Mouse (Mus musculus): ENCODE results near the gene Ntmt1.

Gene Ntmt1

DNA sequence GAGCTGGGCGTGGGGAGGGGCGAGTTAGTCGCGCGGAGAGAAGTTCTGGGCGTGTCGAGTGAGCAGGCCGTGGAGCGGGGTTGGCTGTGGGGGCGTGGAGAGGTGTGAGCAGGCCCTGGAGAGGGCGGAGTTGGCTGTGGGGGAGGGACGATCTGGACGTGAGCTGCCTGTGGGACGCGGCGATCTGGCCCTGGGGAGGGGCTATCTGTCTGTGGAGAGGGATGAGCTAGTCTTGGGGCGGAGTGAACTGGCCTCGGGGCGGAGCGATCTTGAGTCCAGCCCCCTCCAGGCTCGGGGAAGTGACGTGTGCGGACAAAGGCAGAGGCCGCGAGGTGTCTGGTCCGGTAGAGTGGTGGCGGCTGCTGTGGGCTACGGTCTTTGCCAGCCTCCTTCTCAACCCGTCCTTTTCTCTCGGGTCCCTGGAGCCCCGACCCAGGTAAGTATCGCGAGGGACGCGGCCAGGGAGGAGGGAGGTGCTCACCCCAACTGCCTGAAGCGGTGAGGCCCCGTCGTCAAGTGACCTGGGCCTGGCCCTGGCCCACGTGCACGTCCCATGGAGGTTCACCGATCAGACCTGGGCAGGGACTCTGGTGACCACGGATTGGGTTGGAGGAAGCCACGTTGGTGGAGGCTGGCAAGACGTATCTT lies at the start of gene Ntmt1:
Gene Ntmt1 (plus strand): TSS at position 179 of the 648 bp plus-strand sequence.
- peak; percentile 100 for DNase-seq (ENCODE audit: low spot score)

DNA sequence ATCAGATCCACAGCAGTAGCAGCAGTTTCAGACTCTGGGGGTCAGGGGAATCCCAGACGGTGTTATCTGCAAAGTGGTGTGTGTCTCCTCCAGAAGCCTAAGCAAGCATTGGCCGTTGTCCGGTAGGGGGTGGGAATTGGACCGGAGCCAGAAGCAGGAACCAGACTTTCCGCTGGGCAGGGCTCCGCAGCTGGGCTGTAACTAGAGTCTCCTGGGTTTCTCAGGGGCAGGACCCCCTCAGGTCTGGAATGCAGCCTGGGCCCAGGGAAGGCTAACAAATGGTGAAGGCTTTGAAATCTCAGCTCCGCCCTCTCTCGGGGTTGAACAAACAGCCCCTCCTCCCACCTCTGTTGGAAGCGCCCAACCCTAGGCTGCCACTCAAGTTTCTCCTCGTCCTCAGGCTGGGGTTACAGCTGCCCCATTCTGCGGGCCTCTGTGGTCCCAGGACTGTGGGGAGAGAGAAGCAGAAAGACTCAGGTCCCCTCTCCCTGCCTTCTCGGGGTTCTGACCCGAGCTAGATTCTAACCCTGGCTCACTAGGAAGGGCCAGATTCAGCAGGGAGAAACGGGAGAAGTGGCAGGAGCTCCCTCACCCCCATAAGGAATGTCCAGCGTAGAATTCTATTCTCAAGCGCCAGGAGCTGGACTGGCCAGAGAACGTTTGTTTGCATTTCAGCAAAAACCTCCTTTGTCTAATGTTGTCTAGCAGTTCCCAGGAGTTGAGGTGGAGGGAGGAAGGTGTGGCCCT lies 49.1 kb upstream of the Ntmt1 start:
- DNase-seq (ENCODE audit: low spot score) = peak; percentile 91

DNA sequence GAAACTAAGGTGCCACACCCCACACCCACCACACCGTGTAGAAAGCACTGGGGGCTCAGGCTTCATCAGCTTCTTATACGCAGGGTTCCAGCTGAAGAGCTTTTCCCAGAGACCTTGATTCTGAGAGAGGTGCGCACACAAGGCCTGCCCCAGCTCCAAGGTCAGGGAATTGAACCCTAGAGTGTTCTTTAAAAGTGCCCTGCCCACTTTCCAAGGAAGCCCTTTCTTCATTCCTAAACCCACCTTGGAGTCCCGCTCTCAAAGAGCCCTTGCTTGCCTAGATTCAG lies 48.6 kb upstream of the Ntmt1 start:
- DNase-seq (ENCODE audit: low spot score) = no peak

DNA sequence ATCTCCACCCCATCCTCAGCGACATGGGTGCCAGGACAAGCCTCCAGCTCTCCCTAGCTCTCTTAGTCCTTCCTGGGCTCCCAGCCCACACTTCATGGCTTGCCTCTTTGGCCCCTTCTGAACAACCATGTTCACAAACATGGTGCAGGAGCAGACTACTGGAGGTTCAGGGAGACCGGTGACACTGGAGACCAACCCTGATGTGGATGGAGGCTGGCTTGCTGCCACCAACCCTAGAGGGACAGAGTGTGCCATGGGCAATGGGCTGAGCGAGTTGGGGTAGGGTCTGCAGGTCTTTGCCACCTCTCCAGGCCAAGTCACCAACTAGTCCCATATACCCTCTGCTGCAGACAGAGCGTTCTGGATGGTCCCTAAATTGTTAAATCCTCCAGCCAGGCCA lies 48.2 kb upstream of the Ntmt1 start:
- DNase-seq (ENCODE audit: low spot score) = no peak

DNA sequence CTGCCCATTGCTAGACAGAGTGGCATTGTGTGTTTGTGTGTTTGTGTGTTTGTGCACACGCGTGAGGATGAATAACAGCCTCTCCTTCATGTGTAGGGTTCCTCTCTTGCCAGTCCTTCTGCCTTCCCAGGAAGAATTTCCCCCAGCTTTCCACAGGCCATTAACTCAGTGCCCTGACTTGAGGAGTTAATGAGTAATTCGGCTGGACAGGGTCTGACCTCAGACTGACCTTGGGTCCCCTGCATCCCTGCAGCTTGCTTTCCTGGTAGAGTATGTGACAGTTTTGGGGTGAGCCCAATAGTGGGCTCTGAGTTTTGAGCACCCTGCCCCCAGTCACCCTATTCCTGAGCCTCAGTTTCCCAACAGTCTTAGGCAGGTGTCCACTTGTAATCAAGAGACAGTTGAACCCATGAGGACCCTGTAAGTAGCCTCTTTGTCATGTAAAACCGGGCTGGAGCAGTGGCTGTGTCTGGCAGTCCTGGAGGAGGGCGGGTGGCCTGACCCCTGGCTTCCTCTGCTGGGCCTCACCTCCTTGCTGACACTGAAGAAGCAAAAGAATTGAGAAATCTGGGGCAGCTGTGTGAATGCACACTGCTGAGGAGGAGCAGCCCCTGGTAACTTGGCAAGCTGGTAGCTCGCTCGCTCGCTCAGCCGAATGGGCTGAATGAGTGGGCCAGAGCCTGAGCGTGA lies 47.6 kb upstream of the Ntmt1 start:
- DNase-seq (ENCODE audit: low spot score) = no peak

DNA sequence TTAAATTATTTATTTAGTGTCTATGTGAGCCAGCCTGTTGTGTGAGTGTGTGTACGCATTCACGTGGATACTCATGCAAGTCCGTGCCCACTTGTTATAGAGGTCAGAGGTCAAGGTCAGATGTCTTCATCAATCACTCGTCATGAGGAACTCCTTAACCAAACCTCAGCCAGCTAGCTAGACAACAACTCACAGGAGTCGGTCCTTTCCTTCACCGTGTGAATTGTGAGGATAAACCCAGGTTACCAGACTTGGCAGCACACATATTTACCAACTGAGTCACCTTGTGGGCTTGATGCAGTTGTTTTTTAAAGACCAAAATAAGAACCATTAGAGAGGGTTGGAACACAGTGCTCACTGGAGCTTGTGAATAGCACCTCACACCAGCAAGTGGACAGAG lies 46.9 kb upstream of the Ntmt1 start:
- DNase-seq (ENCODE audit: low spot score) = no peak

DNA sequence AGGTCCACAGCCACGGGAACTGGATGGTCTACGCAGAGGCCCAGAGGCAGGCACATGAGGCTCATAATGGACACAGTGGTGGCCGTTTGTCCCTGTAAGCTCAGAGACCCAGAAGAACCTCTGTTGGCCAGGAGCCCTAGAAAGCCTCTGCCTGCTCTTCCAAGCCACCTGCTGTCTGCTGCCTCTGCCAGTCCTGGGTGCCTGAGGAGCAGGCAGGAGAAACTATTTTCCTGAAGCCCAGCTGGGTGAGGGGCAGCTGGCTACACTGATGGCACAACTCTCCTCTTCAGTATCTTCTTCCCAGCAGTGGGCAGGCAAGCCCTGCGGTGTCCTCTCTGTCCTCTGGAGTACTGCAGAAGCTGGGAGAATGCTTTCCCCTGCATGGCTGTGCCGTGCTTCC lies 41.2 kb upstream of the Ntmt1 start:
- no peak for DNase-seq (ENCODE audit: low spot score)

DNA sequence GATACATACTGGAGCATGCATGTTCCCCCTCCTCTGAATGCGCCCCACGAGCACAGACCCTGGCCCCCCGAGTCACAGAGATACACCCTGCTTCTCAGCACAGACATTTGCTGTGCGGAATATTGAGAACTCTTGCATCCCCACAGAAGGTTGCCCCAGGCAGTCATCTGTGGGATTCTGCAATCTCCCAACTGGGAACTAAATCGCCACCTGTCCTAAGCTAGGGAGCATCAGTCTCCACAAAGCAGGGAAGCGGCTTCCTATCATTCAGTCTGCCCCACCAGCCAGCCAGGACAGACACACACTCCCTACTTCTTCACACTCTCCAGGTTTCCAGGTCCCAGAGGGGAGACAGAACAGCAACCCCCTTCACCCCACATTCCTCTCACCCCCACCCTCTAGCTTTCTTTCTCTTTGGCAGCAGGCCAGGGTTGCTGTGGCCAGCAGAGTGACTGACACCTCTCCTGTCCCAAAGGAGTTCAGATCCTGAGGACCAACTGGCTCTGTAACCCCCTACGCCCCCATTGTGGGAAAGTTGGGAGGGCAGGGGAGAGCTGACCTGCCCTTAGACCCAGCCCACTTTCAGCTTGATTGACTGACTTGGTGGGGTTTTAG lies 39.9 kb upstream of the Ntmt1 start:
- no peak for DNase-seq (ENCODE audit: low spot score)

DNA sequence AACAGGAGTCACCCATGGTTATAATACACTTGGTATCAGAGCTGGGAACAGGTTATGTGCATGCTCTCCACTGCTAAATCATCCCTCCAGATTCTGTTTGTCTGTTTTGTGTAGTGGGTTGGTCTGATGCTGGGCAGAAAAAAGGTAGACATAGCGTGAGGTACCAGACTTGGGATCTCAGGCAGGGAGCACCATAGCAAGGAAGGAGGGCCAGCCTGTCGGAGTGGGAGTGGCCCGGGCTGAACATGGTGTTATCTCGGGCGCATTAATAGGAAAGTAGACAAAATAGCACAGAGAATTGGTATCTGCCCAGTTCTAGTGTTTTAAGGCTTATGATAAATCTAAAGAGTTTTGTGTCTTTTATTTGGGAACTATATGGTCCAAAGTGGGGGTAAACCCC lies 39.1 kb upstream of the Ntmt1 start:
- DNase-seq (ENCODE audit: low spot score) = no peak

DNA sequence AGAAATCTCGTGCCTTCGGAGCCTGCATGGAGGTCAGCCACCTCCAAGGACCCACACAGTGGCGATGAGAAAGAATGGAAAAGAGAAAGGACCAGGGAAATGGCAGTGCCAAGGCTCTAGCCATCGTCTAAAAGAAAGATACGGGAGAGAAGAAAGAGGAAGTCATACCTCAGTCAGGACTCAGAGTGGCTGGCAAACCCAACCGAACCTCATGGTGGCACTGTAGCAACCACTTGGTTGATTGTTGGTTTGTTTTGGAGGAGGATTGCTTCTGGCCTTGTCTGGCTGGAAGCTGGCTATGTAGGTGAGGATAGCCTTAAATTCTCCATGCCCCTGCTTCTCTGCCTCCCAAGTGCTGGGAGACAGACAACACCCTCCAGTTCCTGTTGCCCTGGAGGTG lies 38.4 kb upstream of the Ntmt1 start:
- no peak for DNase-seq (ENCODE audit: low spot score)

DNA sequence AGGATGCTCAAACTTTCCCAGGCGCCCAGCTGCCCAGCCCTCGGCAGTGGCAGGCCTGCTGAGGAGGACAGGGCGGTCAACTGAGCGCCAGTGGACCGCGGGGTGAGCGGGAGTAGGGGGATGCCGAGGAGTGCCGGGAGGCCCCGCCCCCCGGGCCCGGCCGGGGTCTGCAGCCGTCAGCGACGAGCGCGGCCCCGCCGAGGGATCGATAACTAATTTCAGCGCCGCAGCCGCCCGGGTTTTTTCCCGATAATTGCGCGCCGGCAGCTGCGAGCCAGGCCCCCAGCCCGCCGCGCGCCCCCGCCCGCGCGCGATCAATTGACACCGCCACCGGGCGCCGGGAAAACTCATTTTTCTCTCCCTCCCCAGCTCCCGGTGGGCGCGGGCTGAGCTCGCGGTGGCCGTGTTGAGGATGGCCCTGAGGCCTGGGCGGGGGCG lies 36.2 kb upstream of the Ntmt1 start:
- no peak for DNase-seq (ENCODE audit: low spot score)

DNA sequence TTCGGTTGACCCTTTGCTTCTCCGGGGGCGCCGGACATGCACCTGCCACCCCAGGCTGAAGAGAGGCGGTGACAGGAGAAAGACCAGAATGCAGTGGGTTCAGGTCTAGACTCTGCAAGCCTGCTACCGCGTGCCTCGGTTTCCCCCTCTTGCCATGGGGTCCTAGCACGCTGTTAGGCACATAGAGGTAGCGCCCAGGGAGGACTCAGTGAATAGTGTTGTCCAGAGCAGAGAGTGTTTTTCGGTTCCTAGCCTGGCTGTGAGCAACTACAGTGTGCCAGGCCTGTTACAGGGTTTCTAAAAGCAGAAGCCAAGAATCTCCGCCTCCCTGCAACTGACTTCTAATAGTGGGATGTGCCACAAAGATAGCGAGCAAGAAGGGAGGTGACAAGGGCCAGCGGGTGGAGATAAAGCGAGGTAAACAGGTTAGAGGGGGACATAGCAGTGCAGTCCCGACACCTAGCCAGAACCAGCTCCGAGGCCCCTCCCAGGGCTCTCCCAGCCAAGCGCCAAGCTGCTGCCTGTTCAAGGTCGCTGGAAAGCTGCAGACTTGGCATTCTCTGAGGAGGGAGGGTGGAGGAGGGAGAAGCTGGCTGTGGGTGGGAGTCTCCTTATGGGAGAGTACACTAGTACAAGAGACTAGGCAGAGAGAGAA lies 35.7 kb upstream of the Ntmt1 start:
- peak; percentile 57 for DNase-seq (ENCODE audit: low spot score)

DNA sequence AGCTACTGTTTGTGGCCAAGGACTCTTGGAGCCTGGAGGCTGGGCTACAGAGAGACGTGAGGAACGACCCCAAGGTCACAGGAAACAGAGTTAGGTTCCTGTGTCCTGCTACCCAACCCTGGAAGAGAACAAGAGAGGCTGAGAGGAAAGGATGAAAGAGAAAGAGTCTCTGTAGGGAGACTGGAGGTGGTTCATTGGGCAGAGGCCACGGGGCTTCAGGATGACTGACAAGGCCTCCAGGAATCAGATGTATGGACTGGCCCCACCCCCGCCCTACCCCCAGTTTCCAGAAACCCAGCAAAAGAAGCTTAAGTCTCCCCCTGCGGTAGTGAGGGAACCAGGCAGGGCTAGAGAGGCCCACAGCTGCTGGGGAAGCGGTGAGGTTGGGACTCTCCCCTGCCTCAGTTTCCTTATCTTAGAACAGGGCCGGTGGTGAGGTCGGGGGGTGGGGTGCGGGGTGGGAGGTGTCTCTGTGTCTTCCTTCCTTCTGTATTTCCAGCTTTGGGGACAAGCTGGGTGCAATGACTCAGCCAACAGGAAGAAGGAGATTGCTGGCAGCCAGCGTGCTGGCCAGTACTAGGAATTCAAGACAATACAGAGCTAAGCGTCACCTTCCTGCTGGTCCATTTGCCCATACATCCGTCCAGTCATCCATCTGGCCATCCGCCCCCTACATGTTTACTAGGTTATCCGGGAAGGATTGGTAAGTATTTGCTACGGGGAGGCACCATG lies 34.9 kb upstream of the Ntmt1 start:
- peak; percentile 71 for DNase-seq (ENCODE audit: low spot score)

DNA sequence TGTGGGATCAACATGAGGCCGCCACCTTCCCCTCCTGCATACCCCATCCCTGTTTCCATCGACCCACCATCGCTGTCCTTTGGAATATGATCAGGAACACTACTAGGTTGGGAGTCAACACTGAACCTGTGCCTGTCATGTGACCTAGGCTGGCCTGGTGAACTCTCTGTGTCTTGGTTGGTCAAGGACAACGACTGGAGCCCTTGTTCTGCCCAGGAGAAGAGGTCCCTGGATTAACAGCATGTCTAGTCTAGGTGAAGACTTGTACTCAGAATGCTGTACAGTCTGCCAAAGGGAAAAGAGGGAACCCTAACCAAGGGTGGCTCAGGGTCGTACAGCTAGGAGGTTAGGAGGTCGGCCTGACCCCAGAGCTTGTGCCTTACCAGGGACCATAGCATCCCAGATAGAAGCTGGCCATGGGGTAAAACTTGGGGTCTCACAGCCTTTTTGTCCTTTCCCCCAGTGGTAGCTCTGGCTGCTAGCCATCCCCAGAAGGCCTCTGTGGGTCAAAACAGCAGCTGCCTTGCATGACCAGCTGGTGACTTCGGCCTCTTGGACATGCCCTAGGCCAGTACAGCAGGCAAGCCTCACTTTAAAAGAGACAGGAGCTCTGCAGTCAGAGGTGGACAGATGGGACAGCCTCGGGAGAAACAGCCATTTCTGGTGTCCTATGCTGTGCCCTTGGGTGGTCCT lies 34.2 kb upstream of the Ntmt1 start:
- no peak for DNase-seq (ENCODE audit: low spot score)

DNA sequence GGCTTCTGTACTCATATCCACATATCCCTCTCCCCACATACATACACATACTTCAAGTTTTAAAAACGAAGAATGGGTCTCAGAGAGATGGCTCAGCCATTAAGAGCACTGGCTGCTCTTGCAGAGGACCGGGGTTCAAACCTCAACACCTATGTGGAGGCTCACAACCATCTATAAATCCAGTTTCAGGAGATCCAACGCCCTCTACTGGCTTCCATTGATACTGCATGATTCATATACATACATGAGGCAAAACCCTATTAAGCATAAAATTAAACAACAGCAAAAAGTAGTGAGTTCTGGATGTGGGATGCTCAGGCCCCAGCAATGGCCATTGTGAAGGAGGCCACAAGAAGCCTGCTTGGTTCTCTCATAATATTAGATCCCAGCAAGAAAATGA lies 31.7 kb upstream of the Ntmt1 start:
- DNase-seq (ENCODE audit: low spot score) = no peak

DNA sequence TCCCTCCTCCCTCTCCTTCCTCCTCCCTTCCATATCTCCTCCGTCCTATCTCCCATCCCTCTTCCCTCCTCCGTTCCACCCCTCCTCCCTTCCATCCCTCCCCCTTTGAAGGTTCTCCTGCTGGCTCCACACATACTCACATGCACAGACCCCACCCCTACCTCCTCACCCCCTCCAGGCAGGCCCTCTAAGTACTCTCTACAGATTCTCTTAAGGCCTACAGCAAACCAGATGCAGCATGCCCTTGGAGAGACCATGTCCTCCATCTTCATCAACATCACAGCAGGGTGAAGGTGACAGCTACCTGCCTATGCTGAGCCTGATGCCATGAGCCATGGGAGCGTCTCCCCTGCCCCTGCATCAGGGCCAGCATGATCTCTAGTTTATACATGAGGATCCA lies 30.4 kb upstream of the Ntmt1 start:
- no peak for DNase-seq (ENCODE audit: low spot score)

DNA sequence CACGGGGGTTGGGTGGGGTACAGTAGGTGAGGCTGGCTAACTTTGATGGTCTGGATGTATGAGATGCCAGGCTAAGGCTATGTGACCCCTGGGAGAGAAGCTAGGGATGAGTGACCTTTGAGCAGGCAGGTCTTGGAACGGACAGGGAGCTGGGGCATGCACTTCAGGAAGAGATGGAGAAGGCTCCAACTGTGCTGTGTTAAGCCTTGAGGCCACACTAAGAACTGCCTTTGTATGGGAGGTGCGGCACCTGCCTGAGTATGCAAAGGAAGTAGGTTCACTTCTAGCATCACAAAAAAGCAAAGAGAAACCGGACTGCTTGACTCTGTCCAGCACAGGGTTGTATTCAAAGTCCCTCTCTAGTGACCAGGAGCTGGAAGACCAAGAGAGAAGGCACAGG lies 29.4 kb upstream of the Ntmt1 start:
- no peak for DNase-seq (ENCODE audit: low spot score)

DNA sequence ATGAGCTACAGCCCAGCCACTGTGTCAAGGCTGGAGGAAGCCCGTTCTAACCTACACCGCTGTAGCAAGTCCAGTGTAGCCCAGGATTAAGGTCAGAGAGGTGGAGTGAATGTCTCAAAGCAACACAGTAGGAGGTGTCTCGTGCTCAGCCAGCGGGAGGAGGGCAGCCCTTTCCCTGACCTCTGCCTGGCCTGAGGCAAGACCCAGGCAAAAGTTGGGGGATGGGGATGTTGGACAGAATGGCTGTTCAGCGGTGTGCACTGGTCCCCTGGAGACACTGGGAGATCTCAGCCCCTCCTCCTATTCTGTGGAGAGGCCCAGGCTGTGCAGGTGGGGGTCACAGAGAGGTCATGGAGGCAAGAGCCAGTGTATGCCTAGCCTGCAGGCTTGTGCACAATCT lies 28.4 kb upstream of the Ntmt1 start:
- DNase-seq (ENCODE audit: low spot score) = no peak

DNA sequence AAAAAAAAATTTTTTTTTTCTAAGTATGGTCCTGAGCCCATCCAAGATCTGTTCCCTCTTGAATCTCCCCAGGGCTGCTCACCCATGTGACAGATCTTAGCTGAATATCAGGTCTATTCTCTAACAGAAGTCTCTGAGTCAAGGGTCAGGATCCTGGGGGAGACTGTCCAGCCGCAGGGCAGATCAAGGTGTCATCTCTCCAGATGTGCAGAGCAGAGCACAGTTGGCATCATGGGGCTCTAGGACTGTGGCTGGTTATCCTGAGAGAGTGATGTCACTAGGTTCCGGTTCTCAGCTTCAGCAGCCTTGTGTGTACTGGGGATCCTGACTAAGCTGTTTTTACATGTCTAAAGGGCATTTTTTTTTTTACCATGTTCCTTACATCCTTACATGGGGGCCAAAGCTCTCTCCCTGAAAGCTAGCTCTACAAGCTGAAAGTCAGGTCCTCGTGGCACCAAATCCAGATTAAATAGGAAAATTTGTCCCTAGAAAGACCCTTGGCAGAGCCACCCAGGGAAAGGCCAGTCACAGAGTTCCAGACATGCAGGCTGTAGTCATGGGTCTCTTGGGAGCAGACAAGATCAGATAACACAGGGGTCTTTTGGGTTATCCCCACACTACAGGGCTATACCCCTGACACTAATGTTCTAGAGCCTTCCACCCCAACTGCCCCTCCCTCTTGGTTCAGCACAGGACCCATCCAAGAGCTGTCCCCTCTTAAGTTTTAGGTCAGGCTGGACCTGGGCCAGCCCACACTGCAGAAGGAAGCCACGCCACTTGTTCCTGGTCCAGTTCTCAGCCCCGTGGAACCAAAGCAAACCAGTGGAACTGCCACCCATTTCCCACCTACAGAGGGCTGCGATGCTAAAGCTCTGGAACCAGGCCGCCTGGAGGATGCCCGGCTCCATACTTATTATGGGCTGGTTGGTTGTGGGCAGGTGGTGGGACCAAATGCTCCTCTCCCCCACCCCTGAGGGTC lies 25.0 kb upstream of the Ntmt1 start:
- DNase-seq (ENCODE audit: low spot score) = no peak

DNA sequence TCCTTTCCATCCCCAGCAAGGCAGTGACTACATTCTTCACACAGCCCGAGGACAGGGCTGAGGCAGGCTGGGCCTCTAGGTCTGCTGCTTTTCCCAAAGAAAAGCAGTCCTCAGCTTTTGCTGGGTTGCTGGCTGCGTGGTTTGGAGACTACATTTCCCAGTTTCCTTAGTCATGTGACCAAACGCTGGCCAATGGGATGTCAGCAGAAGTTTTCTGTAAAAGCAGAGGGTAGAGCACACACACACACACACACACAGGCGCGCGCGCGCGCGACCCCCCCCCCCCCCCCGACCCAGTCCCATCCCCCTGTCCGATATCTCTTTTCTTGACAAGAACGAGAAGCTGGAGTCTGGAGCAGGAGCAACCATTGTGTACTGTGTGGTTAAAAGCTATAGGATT lies 24.3 kb upstream of the Ntmt1 start:
- DNase-seq (ENCODE audit: low spot score) = peak; percentile 82

Measured in lung, postnatal 25 days (tissue).